Mouse (Mus musculus) ES-Bruce4 (cell line): Measurements from ENCODE around the gene Bbs2. TPM values are rescaled to one million over a fixed set of nuclear protein-coding genes. Genes with fewer than 3 reads are reported as not detected.

Experiments used
- H3K27ac ChIP-seq: 2 replicates; pipeline ENCODE4 v1.5.1; 2012; ENCODE audit warnings: low read length, inconsistent platforms; ENCODE audit not compliant: insufficient read depth
- H3K27me3 ChIP-seq: 2 replicates; pipeline ENCODE4 v1.6.1; 2012; ENCODE audit warnings: mild to moderate bottlenecking, low read length, inconsistent platforms; ENCODE audit not compliant: control insufficient read depth, poor library complexity, insufficient read depth, severe bottlenecking
- H3K36me3 ChIP-seq: 2 replicates; pipeline ENCODE4 v1.6.1; 2012; ENCODE audit warnings: inconsistent platforms, mild to moderate bottlenecking, low read length, moderate library complexity; ENCODE audit not compliant: control insufficient read depth, poor library complexity, insufficient read depth, severe bottlenecking
- H3K4me1 ChIP-seq: one replicate; pipeline ENCODE4 v1.8.1; 2011; ENCODE audit warnings: low read length; ENCODE audit not compliant: control insufficient read depth, insufficient read depth
- H3K4me3 ChIP-seq: 2 replicates; pipeline ENCODE4 v1.5.1; 2011; ENCODE audit warnings: low read depth, mild to moderate bottlenecking, low read length
- H3K9ac ChIP-seq: 2 replicates; pipeline ENCODE4 v1.6.1; 2012; ENCODE audit warnings: low read depth, mild to moderate bottlenecking, inconsistent platforms; ENCODE audit not compliant: poor library complexity, severe bottlenecking
- H3K9me3 ChIP-seq: replicated peaks from 2 replicates; pipeline ENCODE4 v1.6.1; 2012; ENCODE audit warnings: mild to moderate bottlenecking, low read length, inconsistent platforms; ENCODE audit not compliant: control insufficient read depth, poor library complexity, insufficient read depth, severe bottlenecking
- CTCF ChIP-seq: IDR thresholded peaks from one replicate; pipeline ENCODE4 v1.8.1; 2011; ENCODE audit warnings: low read depth, low read length
- EP300 ChIP-seq: IDR thresholded peaks from 2 replicates; pipeline ENCODE4 v1.6.1; 2011; ENCODE audit warnings: low read depth, low read length; ENCODE audit not compliant: insufficient read depth
- POLR2A ChIP-seq: IDR thresholded peaks from one replicate; pipeline ENCODE4 v1.8.1; 2011; ENCODE audit warnings: low read length; ENCODE audit not compliant: insufficient read depth
- polyA plus RNA-seq: library from polyadenylated mRNA; stranded (reverse); fragments of >200 nt; gene quantifications from 2 replicates; pipeline ENCODE4 v1.2.4, GENCODE M21; 2011; ENCODE audit warnings: low read depth; ENCODE audit not compliant: missing spikeins, insufficient read depth, insufficient read length

Bbs2 gene
- polyA plus RNA-seq, 1 experiment = 19.3 TPM

- Histone ChIP-seq H3K27ac (no peak overlapping the region), H3K9me3 (no peaks in the 10 kb centered on the region), H3K4me3 (no peak overlapping the region), H3K9ac (no peak overlapping the region), H3K27me3 (no peaks in the 10 kb centered on the region), H3K36me3 (no peaks in the 10 kb centered on the region), H3K4me1 (no peaks in the 10 kb centered on the region)
- TF ChIP-seq POLR2A (no peak), EP300 (no peak), CTCF (no peak)
Observed at GRCm38 (mm10) chr8:94107871-94108270, 9.1 kb upstream of the Bbs2 start.

GRCm38 (mm10) chr8:94104146-94104545 lies 5.4 kb upstream of the Bbs2 start:
- peak; percentile 14 for TF ChIP-seq CTCF
- TF ChIP-seq EP300 = no peak
- Histone ChIP-seq H3K4me1 (no peaks in the 10 kb centered on the region), H3K27ac (no peak overlapping the region), H3K4me3 (no peak overlapping the region), H3K9ac (no peak overlapping the region), H3K36me3 (no peaks in the 10 kb centered on the region), H3K9me3 (no peaks in the 10 kb centered on the region), H3K27me3 (no peaks in the 10 kb centered on the region)

- Histone ChIP-seq H3K9me3 (no peaks in the 10 kb centered on the region), H3K9ac (peak overlapping the region; percentile 38), H3K36me3 (no peaks in the 10 kb centered on the region), H3K27me3 (no peaks in the 10 kb centered on the region), H3K4me3 (no peak overlapping the region), H3K4me1 (no peaks in the 10 kb centered on the region), H3K27ac (no peak overlapping the region; the same call in 1 of the 2 replicates)
- TF ChIP-seq CTCF (no peak), EP300 (no peak), POLR2A (no peak)
Observed at GRCm38 (mm10) chr8:94098996-94099395, 268 bp upstream of the Bbs2 start.

GRCm38 (mm10) chr8:94094281-94094680 lies 4.4 kb downstream of the Bbs2 start:
- no peaks in the 10 kb centered on the region for H3K9me3 ChIP-seq
- H3K36me3 ChIP-seq = no peaks in the 10 kb centered on the region
- no peaks in the 10 kb centered on the region for H3K27me3 ChIP-seq
- TF ChIP-seq POLR2A = no peak
- TF ChIP-seq CTCF = peak; percentile 9
- no peak for TF ChIP-seq EP300
- H3K27ac ChIP-seq = no peak overlapping the region
- H3K9ac ChIP-seq = no peak overlapping the region
- H3K4me3 ChIP-seq = no peak overlapping the region
- H3K4me1 ChIP-seq = peaks cover 2% of the 10 kb centered on the region

GRCm38 (mm10) chr8:94092848-94093247 lies 5.9 kb downstream of the Bbs2 start:
- Histone ChIP-seq H3K4me1 (peaks cover 2% of the 10 kb centered on the region), H3K27me3 (no peaks in the 10 kb centered on the region), H3K27ac (no peak overlapping the region), H3K4me3 (no peak overlapping the region), H3K9me3 (no peaks in the 10 kb centered on the region), H3K36me3 (no peaks in the 10 kb centered on the region), H3K9ac (no peak overlapping the region)
- TF ChIP-seq POLR2A (no peak), EP300 (no peak), CTCF (no peak)

GRCm38 (mm10) chr8:94089715-94090114 lies 9.0 kb downstream of the Bbs2 start:
- Histone ChIP-seq H3K4me1 (peaks cover 2% of the 10 kb centered on the region), H3K9ac (no peak overlapping the region), H3K27ac (no peak overlapping the region), H3K9me3 (no peaks in the 10 kb centered on the region), H3K36me3 (no peaks in the 10 kb centered on the region), H3K4me3 (no peak overlapping the region), H3K27me3 (no peaks in the 10 kb centered on the region)
- TF ChIP-seq POLR2A = no peak
- no peak for TF ChIP-seq EP300
- no peak for TF ChIP-seq CTCF
